Mouse (Mus musculus) cerebellum, adult 9-11 months (tissue): ENCODE results near the gene Ftl1-ps1.
A peak's percentile ranks its signal among the peaks of the same experiment; 100 is the strongest.

Experiments used
- DNase-seq: peaks from one replicate; pipeline ENCODE4 v3.0.0; 2022

The Ftl1-ps1 gene

GRCm38 (mm10) chr13:74399298-74399839 lies at the start of gene Ftl1-ps1:
TSS of gene Ftl1-ps1 (plus strand) at chr13:74399694.
- DNase-seq: no peak

- no peak for DNase-seq
These were observed 49.0 kb upstream of the Ftl1-ps1 start for GRCm38 (mm10) chr13:74350435-74350906.

DNA sequence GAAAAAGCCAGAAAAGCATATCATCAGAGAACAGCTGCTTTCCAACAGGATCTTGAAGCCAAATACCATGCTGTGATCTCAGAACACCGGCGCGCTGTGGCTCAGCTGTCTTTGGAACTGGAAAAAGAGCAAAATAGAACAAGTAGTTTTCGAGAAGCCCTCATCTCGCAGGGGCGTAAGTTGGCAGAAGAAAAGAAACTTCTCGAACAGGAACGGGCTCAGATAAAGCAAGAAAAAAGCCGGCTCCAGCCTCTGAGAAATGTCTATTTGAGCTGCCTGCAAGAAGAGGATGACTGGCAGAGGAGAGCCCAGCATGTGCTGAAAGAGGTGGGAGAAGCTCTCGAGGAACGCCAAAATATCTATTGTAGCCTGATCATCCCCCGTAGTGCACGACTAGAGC lies 43.0 kb upstream of the Ftl1-ps1 start:
- DNase-seq: no peak

GRCm38 (mm10) chr13:74362218-74362617 lies 37.3 kb upstream of the Ftl1-ps1 start:
- DNase-seq: no peak

DNA sequence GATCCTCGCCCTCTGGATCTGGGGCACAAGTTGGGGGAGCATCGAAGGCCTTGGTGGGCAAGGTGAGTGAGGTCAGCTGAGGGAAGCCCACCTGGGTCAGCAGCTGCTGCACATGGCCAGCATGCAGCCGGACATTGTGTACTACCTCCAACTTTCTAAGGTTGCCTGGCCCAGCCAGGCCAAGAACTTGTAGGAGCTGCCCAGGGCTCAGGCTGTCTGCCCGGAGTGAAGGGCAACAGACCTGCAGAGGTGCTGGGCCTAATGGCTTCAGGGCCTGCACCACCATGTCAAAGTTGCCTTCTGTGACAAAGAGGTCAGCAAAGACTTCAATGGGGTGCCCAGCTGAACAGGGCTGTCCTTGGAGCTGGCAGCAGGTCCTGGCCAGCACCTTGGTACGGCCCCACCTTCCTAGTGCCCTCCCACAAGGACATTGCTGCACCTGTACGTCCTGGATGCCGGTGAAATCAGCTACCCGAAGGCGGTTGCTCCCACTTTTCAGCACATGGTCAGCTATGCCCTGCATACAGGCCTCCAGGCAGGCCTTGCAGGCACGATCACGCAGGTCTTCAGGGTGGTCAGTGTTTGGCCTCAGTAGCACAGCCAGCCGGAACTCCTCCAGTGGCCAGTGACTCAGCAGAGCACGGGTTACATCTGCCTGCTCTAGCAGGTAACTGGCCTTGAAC lies 36.2 kb upstream of the Ftl1-ps1 start:
- peak; percentile 18 for DNase-seq

DNA sequence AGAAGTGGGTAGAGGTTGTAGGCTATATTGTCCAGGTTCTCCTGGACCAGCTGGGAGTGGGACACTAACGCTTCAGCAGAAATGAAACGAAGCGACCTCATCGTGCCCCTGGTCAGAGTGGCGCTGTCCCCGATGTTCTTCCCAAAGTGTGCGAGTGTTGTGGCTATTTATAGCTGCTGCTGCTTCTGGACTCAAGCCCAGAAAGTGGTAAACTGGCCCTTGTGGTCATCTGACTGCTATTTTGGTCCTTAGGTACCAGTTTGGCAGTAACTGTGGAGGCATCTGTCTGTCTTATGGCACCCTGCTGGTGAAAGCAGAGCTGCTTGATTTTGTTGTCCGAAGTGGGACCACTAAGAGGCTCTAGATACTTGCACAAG lies 35.6 kb upstream of the Ftl1-ps1 start, which contains the start of gene Lrrc14b:
Gene Lrrc14b (minus strand): TSS at position 147 of the 377 bp plus-strand sequence.
- DNase-seq: peak; percentile 40

DNA sequence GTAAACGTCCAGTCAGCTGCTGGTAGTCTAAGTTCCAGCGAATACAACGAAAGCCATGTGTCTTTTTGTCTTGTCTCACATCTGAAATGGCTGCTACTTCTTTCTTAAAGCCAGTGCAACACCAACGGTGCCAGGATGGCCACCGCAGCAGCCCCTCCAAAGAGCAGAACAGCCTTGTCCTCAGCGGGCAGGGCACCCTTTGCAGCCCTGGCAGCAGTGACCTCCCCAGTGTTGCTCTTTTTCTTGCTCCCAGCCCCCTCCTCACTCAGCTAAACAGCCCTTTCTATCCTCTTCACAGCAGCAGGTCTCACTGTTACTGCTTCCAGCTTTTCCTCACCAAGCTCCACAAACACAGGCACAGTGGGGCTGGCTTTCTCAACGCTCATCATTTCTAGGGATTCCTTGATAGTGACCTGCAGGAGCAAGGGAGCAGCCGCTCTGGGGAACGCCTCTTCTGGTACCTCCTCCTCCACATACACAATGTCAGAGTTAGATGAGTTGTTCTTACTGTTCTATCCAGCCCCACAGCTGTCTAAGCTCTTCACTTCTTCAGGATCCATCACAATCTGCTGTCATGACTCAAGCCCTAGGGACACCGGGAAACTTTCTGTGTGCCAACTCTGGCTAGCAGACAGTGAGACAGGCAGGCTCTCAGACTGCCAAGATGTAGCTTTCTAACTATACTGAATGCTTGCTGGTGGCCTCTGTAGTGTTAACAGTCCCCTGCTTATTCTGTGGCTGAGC lies 17.8 kb upstream of the Ftl1-ps1 start:
- DNase-seq: no peak

GRCm38 (mm10) chr13:74382289-74382688 lies 17.2 kb upstream of the Ftl1-ps1 start:
- DNase-seq: no peak

DNA sequence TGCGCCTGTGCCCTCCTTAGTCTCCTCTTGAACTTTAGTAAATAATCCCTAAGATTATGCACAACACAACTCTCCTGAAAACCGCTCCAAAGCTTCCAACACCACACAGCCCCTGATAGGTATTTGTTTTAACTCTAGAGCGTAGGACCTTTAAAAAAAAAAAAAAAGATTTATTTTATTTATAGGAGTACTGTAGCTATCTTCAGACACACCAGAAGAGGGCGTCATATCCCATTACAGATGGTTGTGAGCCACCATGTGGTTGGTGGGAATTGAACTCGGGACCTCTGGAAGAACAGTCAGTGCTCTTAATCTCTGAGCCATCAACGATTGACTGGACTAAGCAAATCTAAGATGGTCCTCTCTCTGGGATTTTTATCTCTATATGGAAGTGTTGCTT lies 9.8 kb upstream of the Ftl1-ps1 start:
- DNase-seq: no peak

GRCm38 (mm10) chr13:74390371-74390990 lies 9.0 kb upstream of the Ftl1-ps1 start, which contains the start of gene Zfp72:
TSS of gene Zfp72 (minus strand) at chr13:74390836.
- peak; percentile 75 for DNase-seq

- no peak for DNase-seq
These were observed 8.3 kb upstream of the Ftl1-ps1 start for GRCm38 (mm10) chr13:74391156-74391555.

- no peak for DNase-seq
These were observed 40.4 kb downstream of the Ftl1-ps1 start for GRCm38 (mm10) chr13:74439895-74440294.
